Mouse (Mus musculus) bone marrow, adult 2 months (tissue): ENCODE results near the gene Unk.

Experiments used
- CTCF ChIP-seq: fragments of 200-500 bp; IDR thresholded peaks from 2 replicates; pipeline ENCODE4 v1.5.1; 2011; ENCODE audit warnings: low read length, control low read depth; ENCODE audit not compliant: control insufficient read depth, insufficient read depth
- POLR2A ChIP-seq: fragments of 200-500 bp; IDR thresholded peaks from 2 replicates; pipeline ENCODE4 v1.6.1; 2011; ENCODE audit warnings: low read depth, mild to moderate bottlenecking, control low read depth, low read length, borderline replicate concordance; ENCODE audit not compliant: control insufficient read depth

- TF ChIP-seq POLR2A: no peak
- no peak for TF ChIP-seq CTCF
These were observed 21.7 kb upstream of the Unk start for GRCm38 (mm10) chr11:116008411-116008810.
